Mouse (Mus musculus): ENCODE results near the gene Plk3.

Gene Plk3

GRCm38 (mm10) chr4:117138295-117139216, 4.8 kb upstream of the Plk3 start:
- no peak for DNase-seq (ENCODE audit: low spot score)

DNA sequence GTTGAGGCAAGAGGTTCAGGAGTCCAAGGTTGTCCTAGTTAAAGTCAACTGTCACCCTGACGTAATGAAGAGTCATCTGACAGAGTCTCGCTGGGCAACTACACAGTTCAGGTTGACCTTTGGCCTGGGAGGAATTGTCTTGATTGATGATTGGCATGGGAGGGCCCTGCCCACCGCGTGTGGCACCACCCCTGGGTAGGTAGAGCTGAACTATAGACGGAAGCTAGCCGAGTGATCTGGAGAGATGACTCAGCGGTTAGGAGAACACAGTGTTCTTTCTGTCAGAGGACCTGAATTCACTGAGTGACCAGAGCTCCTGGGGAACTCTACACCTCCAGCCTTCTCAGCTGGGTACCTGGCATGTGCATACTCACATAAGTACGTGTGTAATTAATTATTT, 2.3 kb upstream of the Plk3 start:
- DNase-seq (ENCODE audit: low spot score) = no peak

- DNase-seq (ENCODE audit: low spot score) = no peak
Measured at GRCm38 (mm10) chr4:117134601-117134995, 835 bp upstream of the Plk3 start.

DNA sequence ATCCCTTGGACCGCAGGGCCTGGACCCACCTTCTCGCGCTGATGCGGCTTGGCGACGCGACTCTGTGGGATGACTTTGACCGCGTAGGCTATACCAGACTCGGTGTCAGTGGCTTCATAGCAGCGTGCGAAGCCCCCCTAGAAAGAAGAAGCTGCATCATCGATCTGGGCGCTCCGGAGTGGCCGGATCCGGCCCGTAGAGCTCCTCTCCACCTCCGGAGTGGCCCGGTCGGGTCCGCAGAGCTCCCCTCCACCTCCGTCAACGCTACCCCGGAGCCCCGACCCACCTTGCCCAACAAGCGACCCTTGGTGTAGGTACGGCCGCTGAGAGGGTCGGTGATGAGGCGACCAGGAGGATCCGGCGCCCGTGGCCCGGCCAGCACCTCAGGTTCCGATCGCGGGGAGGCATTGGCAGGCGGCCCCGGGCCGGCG, 382 bp downstream of the Plk3 start:
- DNase-seq (ENCODE audit: low spot score) = no peak

GRCm38 (mm10) chr4:117132794-117133143, 994 bp downstream of the Plk3 start:
- DNase-seq (ENCODE audit: low spot score) = no peak

- no peak for DNase-seq (ENCODE audit: low spot score)
Measured at GRCm38 (mm10) chr4:117131890-117132793, 1.6 kb downstream of the Plk3 start.

GRCm38 (mm10) chr4:117131198-117131597, 2.6 kb downstream of the Plk3 start:
- DNase-seq (ENCODE audit: low spot score) = no peak

DNA sequence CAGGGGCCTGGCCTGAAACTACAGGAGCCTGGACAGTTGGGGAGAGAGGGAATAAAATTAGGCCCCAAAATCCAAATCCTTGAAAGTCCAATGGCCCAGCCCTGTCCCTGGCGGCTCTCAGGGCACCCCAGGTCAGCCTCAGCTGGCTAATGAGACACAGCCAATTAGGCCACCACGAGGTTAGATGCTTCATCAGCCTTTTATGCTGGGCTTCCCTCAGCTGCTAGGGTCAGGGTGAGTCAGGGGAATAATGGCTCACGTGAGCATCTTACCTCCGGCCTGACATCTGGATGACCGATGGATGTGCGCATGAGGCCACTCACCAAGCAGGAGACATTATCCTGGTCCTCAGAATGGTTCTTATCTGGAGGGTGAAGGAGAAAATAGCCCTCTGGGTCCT, 3.0 kb downstream of the Plk3 start:
- no peak for DNase-seq (ENCODE audit: low spot score)

DNA sequence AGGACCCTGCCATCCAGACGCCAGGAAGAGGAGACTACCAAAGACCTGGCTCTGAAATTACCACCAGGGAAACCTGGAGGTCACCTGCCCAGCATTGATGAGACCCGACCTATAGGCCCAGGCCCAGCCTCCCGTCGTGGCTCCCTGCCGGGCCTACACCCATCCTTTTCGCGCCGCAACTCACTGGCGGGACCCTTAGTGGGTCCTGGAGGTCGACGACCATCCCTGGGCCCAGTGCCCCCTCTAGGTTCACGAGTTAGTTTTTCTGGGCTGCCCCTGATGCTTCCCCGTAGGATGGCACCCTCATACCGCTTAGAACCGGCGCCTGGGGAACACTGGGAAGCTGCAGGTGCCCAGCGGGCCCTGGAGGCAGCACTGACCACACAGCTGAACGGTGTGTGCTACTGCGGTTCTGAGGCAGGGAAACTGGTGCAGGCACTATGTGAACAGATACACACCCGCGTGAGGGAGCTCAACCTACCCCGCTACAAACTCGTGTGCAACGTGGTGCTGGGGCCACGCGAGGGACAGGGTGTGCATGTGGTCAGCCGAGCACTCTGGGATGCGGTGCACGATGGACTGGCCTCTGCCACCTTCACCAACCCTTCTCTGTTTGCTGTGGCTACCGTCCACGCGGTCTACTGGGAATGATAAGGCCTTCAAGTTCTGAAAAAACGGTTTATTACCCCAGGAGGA, 5.6 kb downstream of the Plk3 start:
- no peak for DNase-seq (ENCODE audit: low spot score)

DNA sequence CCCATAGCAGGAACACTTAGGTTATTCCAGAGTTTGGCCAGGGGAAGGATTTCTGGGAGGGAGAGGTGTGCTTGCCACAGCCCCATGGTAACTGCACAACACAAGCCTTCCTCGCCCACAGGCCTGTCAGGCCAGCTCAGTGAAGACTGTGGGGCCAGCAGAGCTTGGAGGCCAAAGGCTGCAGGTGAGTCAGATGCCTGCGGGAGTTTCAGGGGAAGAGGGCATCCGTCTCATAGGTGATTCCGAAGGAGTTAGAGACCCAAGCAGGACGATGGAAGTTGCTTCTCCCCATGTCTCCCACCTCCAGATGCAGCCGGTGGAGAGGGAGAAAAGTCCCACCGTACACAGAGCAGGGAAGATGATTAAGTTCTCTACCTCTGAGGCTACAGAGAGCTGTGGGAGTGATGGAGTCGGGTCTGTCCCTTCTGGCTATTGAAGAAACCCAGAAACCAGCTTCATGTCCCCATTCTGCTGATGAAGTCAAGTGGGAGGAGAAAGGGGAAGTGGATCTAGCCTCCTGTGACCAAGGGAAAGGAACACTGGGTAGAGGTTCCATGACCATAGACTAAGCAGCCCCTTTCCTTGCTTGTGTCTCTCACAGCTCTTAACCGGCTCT, 7.0 kb downstream of the Plk3 start, which contains the start of gene Tctex1d4:
TSS of gene Tctex1d4 (plus strand) at position 120 of the 616 bp plus-strand sequence.
- DNase-seq (ENCODE audit: low spot score) = no peak

DNA sequence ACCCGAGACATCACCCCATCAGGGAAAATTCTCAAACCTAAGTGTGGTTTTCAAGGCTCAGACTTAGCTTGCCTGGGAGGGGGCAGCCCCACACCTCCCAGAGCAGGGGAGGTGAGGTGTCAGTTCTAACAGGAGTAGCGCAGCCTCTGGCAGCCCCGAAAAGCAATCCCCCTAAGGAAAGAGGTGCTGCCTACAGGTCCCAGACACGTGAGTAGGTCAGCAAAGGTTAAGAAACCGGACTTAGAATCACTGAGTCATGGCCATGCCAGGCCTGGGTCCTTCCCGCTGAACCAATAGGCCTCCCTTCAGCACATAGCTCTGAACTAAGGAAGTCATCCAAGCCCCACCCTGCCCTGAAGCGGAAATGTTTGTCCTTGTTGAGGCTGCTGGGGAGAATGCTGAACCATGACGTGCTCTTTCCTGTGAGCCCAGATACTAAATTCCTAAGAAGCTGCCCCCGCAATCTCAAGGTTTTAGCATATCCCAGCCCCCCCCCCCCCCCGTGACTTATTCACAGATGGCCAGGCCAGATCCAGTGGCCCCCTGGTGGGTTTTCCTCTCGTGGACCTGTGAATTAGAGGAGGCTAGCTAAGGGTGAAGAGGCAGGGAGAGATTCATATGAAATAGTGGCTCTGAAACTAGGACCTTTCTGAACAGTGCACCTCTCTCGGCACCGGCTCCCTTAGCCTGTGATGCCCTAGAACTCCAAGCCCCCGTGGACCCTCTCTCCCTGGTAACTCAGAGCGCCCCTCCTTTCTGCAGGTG, 7.7 kb downstream of the Plk3 start:
- DNase-seq (ENCODE audit: low spot score) = peak; percentile 71

DNA sequence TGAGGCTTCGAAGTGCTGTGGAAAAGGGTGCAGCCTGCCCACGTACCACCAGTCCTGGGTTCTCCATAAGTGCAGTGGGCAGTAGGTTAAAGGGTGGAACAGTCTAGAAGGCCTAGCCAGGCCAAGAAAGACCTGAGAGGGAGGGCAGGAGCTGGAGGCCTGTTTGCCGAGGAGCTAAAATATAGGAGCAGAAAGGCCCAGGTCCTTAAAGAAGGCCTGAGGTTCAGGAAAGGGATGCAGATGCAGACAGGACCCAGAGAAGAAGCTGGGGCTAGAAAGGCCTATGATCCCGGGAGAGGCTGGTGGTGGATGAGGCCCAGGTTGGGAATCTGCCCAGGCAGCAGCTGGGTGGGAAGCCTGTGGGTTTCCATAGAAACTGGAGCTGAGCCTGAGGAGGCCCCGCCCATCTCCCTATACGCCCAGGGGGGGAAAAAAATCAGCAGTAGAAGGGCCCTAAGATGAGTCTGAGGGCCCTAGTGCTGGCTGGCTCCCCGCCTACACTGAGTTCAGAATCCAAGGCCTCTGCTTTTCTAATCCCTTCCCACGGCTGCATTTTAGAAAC, 8.3 kb downstream of the Plk3 start, which contains the start of gene Btbd19:
TSS of gene Btbd19 (minus strand) at position 378 of the 562 bp plus-strand sequence.
- DNase-seq (ENCODE audit: low spot score) = peak; percentile 68

- DNase-seq (ENCODE audit: low spot score) = no peak
Measured at GRCm38 (mm10) chr4:117124518-117125347, 9.0 kb downstream of the Plk3 start.

DNA sequence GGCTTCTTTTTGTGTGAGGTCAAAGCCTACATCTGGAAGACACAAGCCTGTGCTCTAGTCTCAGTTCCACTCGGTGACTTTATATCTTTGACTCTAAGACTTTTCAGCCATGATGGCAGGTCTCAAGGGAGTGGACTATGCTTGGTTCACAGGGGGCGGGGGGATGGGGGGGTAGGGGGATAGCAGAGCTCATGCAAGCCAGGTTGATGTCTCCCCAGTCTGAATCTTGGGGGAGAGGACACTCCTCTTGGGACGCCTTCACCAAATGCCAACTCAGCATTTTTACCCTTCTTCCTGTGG, 9.6 kb downstream of the Plk3 start:
- DNase-seq (ENCODE audit: low spot score) = no peak

- no peak for DNase-seq (ENCODE audit: low spot score)
Measured at GRCm38 (mm10) chr4:117123546-117124217, 10.1 kb downstream of the Plk3 start.

DNA sequence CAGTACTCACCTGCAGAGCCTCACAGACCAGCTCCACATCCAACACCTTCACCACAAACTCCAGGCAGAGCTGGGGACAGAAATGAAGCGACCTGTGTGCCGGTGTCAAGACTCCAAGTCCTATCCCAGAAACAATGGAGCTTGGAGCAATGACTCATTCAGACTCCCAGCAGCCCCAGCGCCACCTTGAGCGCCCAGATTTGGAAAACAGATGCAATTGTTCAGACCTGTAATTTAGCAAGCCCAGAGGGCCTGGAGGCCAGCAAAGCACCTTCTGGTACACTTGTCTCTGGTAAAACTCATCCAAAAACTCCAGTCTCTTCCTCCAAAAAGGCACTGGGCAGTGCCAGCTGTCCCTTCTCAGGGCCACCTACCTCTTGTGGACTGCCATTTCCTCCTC, 11.6 kb downstream of the Plk3 start:
- no peak for DNase-seq (ENCODE audit: low spot score)

GRCm38 (mm10) chr4:117120445-117121414, 13.0 kb downstream of the Plk3 start:
- peak; percentile 93 for DNase-seq (ENCODE audit: low spot score)

DNA sequence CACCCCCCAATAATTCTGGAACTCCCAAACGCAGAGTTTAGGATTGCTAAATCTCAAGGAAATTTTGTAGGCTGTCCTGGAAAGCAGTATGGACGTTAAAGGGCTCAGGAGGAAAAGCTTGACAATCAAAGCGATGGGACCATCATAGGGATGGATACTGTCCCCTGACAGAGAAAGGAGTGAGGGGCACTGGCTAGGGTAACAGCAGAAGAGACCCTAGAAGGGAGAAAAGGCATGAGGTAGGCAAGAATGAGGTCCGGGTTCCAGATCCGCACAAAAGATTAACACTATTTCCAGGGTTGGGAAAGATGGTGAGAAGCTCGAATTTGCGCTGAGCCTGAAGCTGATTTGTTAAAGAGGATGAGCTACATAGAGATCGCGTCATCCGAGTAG, 13.7 kb downstream of the Plk3 start:
- DNase-seq (ENCODE audit: low spot score) = no peak
